Mouse (Mus musculus): Measurements from ENCODE around the gene Mmp14. TPM values are rescaled to one million over a fixed set of nuclear protein-coding genes. Genes with fewer than 3 reads are reported as not detected.
A peak's percentile ranks its signal among the peaks of the same experiment; 100 is the strongest.

Gene Mmp14
- total RNA-seq, 2 experiments from 2014 or later, result 26.4 to 38.4 TPM

GRCm38 (mm10) chr14:54432837-54433830, 1.7 kb downstream of the Mmp14 start:
- DNase-seq (ENCODE audit: low spot score in 2 of 2), result no peak

GRCm38 (mm10) chr14:54433941-54434531, 2.6 kb downstream of the Mmp14 start:
- DNase-seq (ENCODE audit: low spot score in 2 of 2), result no peak

GRCm38 (mm10) chr14:54435194-54435918, 3.9 kb downstream of the Mmp14 start:
- no peak for DNase-seq (ENCODE audit: low spot score in 2 of 2)

GRCm38 (mm10) chr14:54439155-54439554, 7.7 kb downstream of the Mmp14 start:
- no peak for DNase-seq (ENCODE audit: low spot score in 2 of 2)

- DNase-seq (ENCODE audit: low spot score in 2 of 2), result no peak
Observed at GRCm38 (mm10) chr14:54439610-54440009, 8.2 kb downstream of the Mmp14 start.

GRCm38 (mm10) chr14:54440538-54440937, 9.1 kb downstream of the Mmp14 start:
- DNase-seq (ENCODE audit: low spot score in 2 of 2), result no peak

GRCm38 (mm10) chr14:54441365-54441764, 10.0 kb downstream of the Mmp14 start:
- DNase-seq (ENCODE audit: low spot score in 2 of 2), result no peak

GRCm38 (mm10) chr14:54442548-54442947, 11.1 kb downstream of the Mmp14 start:
- DNase-seq (ENCODE audit: low spot score in 2 of 2), result no peak

GRCm38 (mm10) chr14:54443196-54443595, 11.8 kb downstream of the Mmp14 start:
- no peak for DNase-seq (ENCODE audit: low spot score in 2 of 2)

GRCm38 (mm10) chr14:54443712-54444618, 12.6 kb downstream of the Mmp14 start:
- no peak for DNase-seq (ENCODE audit: low spot score in 2 of 2)

GRCm38 (mm10) chr14:54445476-54445875, 14.1 kb downstream of the Mmp14 start:
- DNase-seq (ENCODE audit: low spot score in 2 of 2), result no peak

GRCm38 (mm10) chr14:54453566-54453965, 22.2 kb downstream of the Mmp14 start:
- DNase-seq (ENCODE audit: low spot score in 2 of 2), result no peak

GRCm38 (mm10) chr14:54454669-54455528, 23.5 kb downstream of the Mmp14 start:
- no peak for DNase-seq (ENCODE audit: low spot score in 2 of 2)

GRCm38 (mm10) chr14:54457907-54458569, 26.6 kb downstream of the Mmp14 start:
- DNase-seq (ENCODE audit: low spot score in 2 of 2), result no peak

GRCm38 (mm10) chr14:54462146-54462545, 30.7 kb downstream of the Mmp14 start:
- DNase-seq (ENCODE audit: low spot score in 2 of 2), result no peak

- DNase-seq (ENCODE audit: low spot score in 2 of 2), result no peak
Observed at GRCm38 (mm10) chr14:54463108-54463958, 31.9 kb downstream of the Mmp14 start.

- peak; percentile 90 for DNase-seq (ENCODE audit: low spot score in 2 of 2)
Observed at GRCm38 (mm10) chr14:54463959-54464292, 32.5 kb downstream of the Mmp14 start, which contains the start of gene Lrp10. TSS of gene Lrp10 (plus strand) at chr14:54464137.

All from adrenal gland, adult 18-20 months (tissue).